Mouse (Mus musculus): ENCODE data around the gene Dbndd2. TPM values are rescaled to one million over a fixed set of nuclear protein-coding genes. Genes with fewer than 3 reads are reported as not detected.

Dbndd2 gene
- polyA plus RNA-seq (2012; ENCODE audit: insufficient read depth, insufficient read length, missing spikeins), result 67.6 and 75.8 TPM in 2 replicates

DNA sequence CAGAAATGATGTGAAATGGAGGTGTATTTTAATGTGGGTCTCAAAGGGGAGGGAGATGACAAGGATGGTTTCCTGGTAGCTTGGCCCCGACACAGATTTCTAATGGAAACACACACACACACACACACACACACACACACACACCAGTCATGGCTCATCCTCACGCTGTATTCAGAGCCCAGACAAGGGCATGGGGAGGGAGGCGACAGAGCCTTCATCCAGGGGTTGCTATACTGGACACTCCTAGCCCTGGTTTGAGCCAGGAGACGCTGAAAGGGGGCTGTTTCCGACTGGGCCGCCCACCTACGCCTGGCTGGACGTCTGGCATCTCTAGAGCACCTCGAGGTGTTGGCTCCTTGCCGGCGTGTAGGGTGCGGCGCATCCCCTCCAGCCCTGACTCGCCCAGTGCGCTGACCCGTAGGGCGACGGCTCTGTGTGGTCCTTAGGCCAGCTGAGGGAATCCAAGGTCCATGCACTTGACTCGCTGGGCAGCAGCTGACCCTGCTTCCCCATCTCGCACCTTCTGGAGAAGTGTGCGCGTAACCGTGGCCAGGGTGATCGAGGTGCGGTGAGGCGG is at the start of gene Dbndd2:
Dbndd2 (plus strand) TSS at position 426 of the 577 bp plus-strand sequence.
- Histone ChIP-seq H3K4me1 (ENCODE audit: control insufficient read depth, insufficient read depth, low read length) (peaks cover 6% of the 10 kb centered on the region; the same call in 1 of the 2 replicates), H3K4me3 (ENCODE audit: insufficient read depth, low read length) (peak within 1 kb of the TSS; percentile 63), H3K27ac (ENCODE audit: insufficient read depth, low read depth, low read length) (no peak within 1 kb of the TSS)
- TF ChIP-seq CTCF (IDR thresholded peaks at IDR 0.05; ENCODE audit: low read depth, low read length) (no peak), POLR2A (IDR thresholded peaks at IDR 0.05; ENCODE audit: borderline replicate concordance, low read depth, low read length) (no peak)

- TF ChIP-seq CTCF (IDR thresholded peaks at IDR 0.05; ENCODE audit: low read depth, low read length) (no peak), POLR2A (IDR thresholded peaks at IDR 0.05; ENCODE audit: borderline replicate concordance, low read depth, low read length) (no peak)
- peaks cover 77% of the 10 kb centered on the region for H3K4me1 ChIP-seq (ENCODE audit: control insufficient read depth, insufficient read depth, low read length)
- no peak overlapping the region for H3K27ac ChIP-seq (ENCODE audit: insufficient read depth, low read depth, low read length)
- H3K4me3 ChIP-seq (ENCODE audit: insufficient read depth, low read length), result no peak overlapping the region
These were observed 49.5 kb upstream of the Dbndd2 start for GRCm38 (mm10) chr2:164436215-164436913.

- Histone ChIP-seq H3K4me3 (ENCODE audit: insufficient read depth, low read length) (no peak overlapping the region), H3K4me1 (ENCODE audit: control insufficient read depth, insufficient read depth, low read length) (peaks cover 77% of the 10 kb centered on the region), H3K27ac (ENCODE audit: insufficient read depth, low read depth, low read length) (no peak overlapping the region)
- TF ChIP-seq CTCF (IDR thresholded peaks at IDR 0.05; ENCODE audit: low read depth, low read length), result no peak
- TF ChIP-seq POLR2A (IDR thresholded peaks at IDR 0.05; ENCODE audit: borderline replicate concordance, low read depth, low read length), result no peak
These were observed 48.9 kb upstream of the Dbndd2 start for GRCm38 (mm10) chr2:164436961-164437360.

DNA sequence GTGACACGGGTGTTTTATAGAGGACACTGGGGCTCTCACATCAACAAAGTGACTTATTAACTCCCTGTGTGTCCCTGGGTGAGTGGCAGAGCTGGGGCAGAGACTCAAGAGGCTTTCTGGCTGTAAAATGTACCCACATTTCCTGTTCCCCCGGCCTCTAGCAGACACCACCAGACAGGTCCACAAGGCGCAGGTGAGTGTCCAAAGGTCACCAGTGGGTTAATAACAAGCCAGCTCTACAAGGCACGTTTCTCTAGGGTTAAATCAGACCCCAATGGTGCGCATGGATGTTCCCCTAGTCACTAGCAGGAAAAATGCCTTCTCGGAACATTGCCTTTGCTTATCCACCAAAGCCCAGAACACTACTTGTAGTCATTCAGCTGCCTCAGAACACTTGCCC is 48.2 kb upstream of the Dbndd2 start:
- Histone ChIP-seq H3K27ac (ENCODE audit: insufficient read depth, low read depth, low read length) (no peak overlapping the region), H3K4me1 (ENCODE audit: control insufficient read depth, insufficient read depth, low read length) (peaks cover 77% of the 10 kb centered on the region), H3K4me3 (ENCODE audit: insufficient read depth, low read length) (no peak overlapping the region)
- TF ChIP-seq POLR2A (IDR thresholded peaks at IDR 0.05; ENCODE audit: borderline replicate concordance, low read depth, low read length) (no peak), CTCF (IDR thresholded peaks at IDR 0.05; ENCODE audit: low read depth, low read length) (no peak)

GRCm38 (mm10) chr2:164438257-164438656 is 47.6 kb upstream of the Dbndd2 start:
- no peak overlapping the region for H3K27ac ChIP-seq (ENCODE audit: insufficient read depth, low read depth, low read length)
- no peak overlapping the region for H3K4me3 ChIP-seq (ENCODE audit: insufficient read depth, low read length)
- TF ChIP-seq POLR2A (IDR thresholded peaks at IDR 0.05; ENCODE audit: borderline replicate concordance, low read depth, low read length) (no peak), CTCF (IDR thresholded peaks at IDR 0.05; ENCODE audit: low read depth, low read length) (no peak)
- peaks cover 73% of the 10 kb centered on the region for H3K4me1 ChIP-seq (ENCODE audit: control insufficient read depth, insufficient read depth, low read length)

DNA sequence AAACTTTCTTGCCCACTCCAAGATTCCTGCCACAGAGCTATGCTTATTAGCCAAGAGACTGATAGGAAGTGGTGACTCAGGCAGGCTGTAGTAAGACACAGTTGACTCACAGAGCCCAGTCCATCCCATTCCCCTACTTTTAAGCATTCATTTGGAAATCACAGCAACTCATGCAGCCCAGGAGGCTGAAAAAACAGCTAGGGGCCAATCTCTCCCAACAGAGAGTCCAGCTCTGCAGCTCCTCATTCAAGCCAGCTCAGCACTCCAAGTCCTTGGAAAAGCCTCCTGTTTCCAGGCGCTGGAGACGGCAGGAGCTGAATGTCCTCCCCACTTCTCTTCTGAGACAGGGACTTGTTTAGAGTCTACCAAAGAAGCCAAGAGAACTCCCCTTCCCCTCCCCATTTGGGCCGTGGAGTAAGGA is 46.9 kb upstream of the Dbndd2 start:
- H3K4me1 ChIP-seq (ENCODE audit: control insufficient read depth, insufficient read depth, low read length), result peaks cover 73% of the 10 kb centered on the region
- H3K4me3 ChIP-seq (ENCODE audit: insufficient read depth, low read length), result peak overlapping the region; percentile 13; the same call in 1 of the 2 replicates
- 0 out of 2 replicates have a peak, but pooled peaks have one; percentile 11 for TF ChIP-seq CTCF (IDR thresholded peaks at IDR 0.05; ENCODE audit: low read depth, low read length)
- TF ChIP-seq POLR2A (IDR thresholded peaks at IDR 0.05; ENCODE audit: borderline replicate concordance, low read depth, low read length), result no peak
- H3K27ac ChIP-seq (ENCODE audit: insufficient read depth, low read depth, low read length), result peak overlapping the region; percentile 48

DNA sequence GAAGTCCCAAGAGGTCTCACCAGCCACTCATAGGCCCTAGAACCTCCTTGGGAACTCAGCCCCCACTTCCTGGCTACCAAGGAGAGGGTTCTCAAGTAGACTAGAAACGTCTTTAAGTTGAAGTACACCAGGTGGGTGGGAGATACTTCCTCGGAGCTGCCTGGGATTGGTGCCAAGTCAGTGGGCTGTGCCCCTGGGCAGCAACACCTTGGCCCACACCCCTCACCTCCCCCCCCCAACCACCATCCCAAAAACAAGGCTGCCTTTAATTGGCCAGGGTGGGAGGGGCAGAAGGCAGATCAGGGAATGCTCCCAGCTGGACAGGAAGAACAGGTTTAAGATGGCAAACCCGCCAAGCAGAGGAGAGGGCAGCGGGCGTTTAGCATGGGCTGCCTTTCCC is 45.6 kb upstream of the Dbndd2 start:
- Histone ChIP-seq H3K27ac (ENCODE audit: insufficient read depth, low read depth, low read length) (peak overlapping the region; percentile 90; the same call in 1 of the 2 replicates), H3K4me1 (ENCODE audit: control insufficient read depth, insufficient read depth, low read length) (peaks cover 67% of the 10 kb centered on the region), H3K4me3 (ENCODE audit: insufficient read depth, low read length) (peak overlapping the region; percentile 81)
- TF ChIP-seq CTCF (IDR thresholded peaks at IDR 0.05; ENCODE audit: low read depth, low read length), result no peak
- TF ChIP-seq POLR2A (IDR thresholded peaks at IDR 0.05; ENCODE audit: borderline replicate concordance, low read depth, low read length), result no peak

DNA sequence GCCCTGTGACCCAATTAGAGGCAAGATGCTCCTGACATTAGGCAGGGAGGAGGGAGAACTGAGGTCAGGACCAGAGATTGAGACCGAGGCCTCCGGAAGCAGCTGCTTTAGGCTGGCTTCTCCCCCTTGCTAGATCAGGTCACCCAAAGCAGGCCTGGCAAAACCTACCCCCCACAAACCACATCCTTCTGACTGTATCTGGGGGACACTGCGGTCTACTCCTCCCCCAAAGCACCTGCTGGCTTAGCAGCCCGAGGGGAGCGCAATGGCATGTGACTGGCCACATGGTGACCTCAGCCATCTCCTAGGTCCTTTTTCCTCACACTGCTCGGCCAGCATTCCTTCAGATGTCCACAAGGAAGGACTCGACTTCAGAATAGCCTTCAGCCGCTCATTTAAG is 44.8 kb upstream of the Dbndd2 start:
- peaks cover 59% of the 10 kb centered on the region for H3K4me1 ChIP-seq (ENCODE audit: control insufficient read depth, insufficient read depth, low read length)
- TF ChIP-seq POLR2A (IDR thresholded peaks at IDR 0.05; ENCODE audit: borderline replicate concordance, low read depth, low read length) (no peak), CTCF (IDR thresholded peaks at IDR 0.05; ENCODE audit: low read depth, low read length) (no peak)
- peak overlapping the region; percentile 81 for H3K4me3 ChIP-seq (ENCODE audit: insufficient read depth, low read length)
- peak overlapping the region; percentile 90 for H3K27ac ChIP-seq (ENCODE audit: insufficient read depth, low read depth, low read length)

GRCm38 (mm10) chr2:164441731-164442130 is 44.2 kb upstream of the Dbndd2 start:
- Histone ChIP-seq H3K27ac (ENCODE audit: insufficient read depth, low read depth, low read length) (peak overlapping the region; percentile 90), H3K4me3 (ENCODE audit: insufficient read depth, low read length) (peak overlapping the region; percentile 81), H3K4me1 (ENCODE audit: control insufficient read depth, insufficient read depth, low read length) (peaks cover 53% of the 10 kb centered on the region)
- TF ChIP-seq POLR2A (IDR thresholded peaks at IDR 0.05; ENCODE audit: borderline replicate concordance, low read depth, low read length), result no peak
- TF ChIP-seq CTCF (IDR thresholded peaks at IDR 0.05; ENCODE audit: low read depth, low read length), result no peak
